Mouse (Mus musculus): ENCODE data around the gene Zfp758. TPM values are rescaled to one million over a fixed set of nuclear protein-coding genes. Genes with fewer than 3 reads are reported as not detected.
A peak's percentile ranks its signal among the peaks of the same experiment; 100 is the strongest.
"Not testable (repeated sequence)": the region's sequence is repeated elsewhere in the genome, so short reads cannot be mapped to it uniquely, and the experiment has no call there.

Zfp758 gene
- polyA plus RNA-seq (2016; fragmentation: Nextera tagmentation; extraction: Ambion mirVana), result 5.4 and 6.8 TPM in 2 replicates

DNA sequence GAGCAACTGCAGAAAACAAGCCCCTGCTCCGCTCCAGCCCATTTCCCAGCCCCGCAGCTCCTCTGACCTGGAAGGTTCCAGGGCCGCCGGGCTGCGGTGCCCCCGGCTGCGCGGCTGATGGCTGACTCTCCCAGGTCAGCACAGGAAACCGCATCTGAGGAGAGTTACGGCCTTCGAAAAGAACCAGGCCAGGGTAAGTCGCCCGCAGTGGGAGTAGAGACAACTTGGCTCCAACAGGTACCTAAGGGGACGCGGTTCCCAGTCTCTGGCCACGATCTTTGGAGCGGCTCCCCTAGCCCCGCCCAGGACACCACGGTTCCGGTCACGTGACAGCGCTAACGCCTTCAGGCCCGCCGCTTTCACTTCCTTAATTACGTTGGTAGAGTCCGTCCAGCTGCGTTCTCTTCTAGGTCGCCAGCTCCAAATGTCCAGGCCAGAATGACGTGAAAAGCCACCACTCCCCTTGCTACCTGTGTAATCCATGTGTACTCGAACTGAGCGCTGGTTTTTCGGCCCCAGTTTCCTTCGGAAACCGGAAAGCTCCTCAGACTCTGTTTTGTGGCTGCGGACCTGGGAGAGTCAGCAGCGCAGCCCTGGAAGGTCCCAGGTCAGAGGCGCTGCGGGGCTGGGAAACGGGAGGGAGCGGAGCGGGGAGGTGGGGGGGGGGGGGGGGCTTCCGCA lies at the start of gene Zfp758, which contains the start of gene Zfp944:
TSS of gene Zfp758 (plus strand) at position 353 of the 681 bp plus-strand sequence.
TSS of gene Zfp944 (minus strand) at position 300 of the 681 bp plus-strand sequence.
- Histone ChIP-seq H3K27ac (peak within 1 kb of the TSS; percentile 83), H3K36me3 (peaks cover 30% of the 10 kb centered on the region), H3K4me3 (peak within 1 kb of the TSS; percentile 58)
- WGBS, result under 1% methylated on average over 30 of the region's 43 CpGs
- not testable (repeated sequence) for H3K4me1 ChIP-seq; H3K27me3 ChIP-seq (ENCODE audit: low read depth, poor library complexity, severe bottlenecking); H3K9me3 ChIP-seq (replicated peaks)
- peak; percentile 73 for DNase-seq (ENCODE audit: low spot score)

DNA sequence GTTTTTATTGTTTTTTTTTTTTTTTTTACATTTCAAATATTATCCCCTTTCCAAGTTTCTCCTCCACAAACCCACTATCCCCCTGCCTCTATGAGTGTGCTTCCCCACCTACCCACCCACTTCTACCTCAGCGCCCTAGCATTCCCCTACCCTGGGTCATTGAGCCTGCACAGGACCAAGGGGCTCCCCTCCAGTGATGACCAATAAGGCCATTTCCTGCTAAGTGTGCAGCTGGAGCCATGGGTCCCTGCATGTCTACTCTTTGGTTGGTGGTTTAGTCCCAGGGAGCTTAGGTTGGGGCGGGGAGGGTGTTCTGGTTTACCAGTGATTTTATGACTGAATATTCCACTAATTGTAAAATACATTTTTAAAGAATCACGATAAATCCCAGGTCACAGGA lies 47.0 kb upstream of the Zfp758 start:
- H3K27me3 ChIP-seq (ENCODE audit: low read depth, poor library complexity, severe bottlenecking); H3K9me3 ChIP-seq (replicated peaks); DNase-seq (ENCODE audit: low spot score); H3K36me3 ChIP-seq; H3K4me1 ChIP-seq: not testable (repeated sequence)
- Histone ChIP-seq H3K27ac (0 out of 2 replicates have a peak overlapping the region, but pooled peaks have one; percentile 76), H3K4me3 (peak overlapping the region; percentile 60)
- 2% methylated on average over 3 of the region's 3 CpGs for WGBS

DNA sequence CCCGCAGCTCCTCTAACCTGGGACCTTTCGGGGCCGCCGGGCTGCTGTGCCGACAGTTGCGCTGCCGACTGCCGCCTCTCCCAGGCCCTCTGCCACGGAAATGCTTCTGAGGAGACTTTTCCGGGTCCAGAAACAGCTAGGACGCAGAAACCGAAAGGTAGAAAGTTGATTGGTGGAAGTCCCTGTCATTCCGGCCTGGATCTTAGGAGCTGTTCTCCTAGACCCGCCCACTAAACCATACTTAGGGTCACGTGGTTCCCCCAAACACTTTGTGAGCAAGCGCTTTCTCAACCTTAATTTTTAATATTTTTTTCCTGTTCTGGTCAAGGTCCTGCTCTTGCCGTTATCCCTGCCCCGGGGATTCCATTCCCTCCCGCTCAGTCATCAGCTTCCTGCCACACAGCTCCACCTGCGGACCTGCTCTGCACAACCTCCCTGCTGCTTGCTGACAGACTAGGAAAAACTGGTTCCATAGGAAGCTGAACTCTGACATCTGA lies 46.5 kb upstream of the Zfp758 start, which contains the start of gene CT030661.1:
TSS of gene CT030661.1 (minus strand) at position 108 of the 497 bp plus-strand sequence.
- H3K27ac ChIP-seq, result peak within 1 kb of the TSS; percentile 76
- H3K4me3 ChIP-seq, result peak within 1 kb of the TSS; percentile 60
- not testable (repeated sequence) for H3K4me1 ChIP-seq; H3K36me3 ChIP-seq; H3K27me3 ChIP-seq (ENCODE audit: low read depth, poor library complexity, severe bottlenecking); H3K9me3 ChIP-seq (replicated peaks)
- peak; percentile 78 for DNase-seq (ENCODE audit: low spot score)
- 0% methylated on average over 20 of the region's 20 CpGs for WGBS

DNA sequence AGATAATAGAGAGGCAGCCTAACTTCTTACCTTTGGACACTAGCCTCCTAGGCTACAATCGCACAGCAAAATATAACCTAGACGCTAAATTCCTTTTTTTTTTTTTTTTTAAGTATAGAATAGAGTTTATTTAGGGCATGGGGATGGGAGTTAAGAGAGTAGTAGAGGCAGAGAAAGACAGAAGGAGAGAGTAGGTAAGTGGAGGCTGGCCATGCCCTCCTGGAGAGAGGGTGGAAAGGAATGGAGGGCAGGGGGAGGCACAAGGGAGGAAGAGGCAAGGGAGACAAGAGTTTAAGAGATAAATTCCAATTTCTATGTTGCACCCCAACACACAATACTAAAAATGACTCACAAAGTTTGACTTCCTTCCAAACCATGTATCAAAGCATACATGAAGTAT lies 46.0 kb upstream of the Zfp758 start:
- DNase-seq (ENCODE audit: low spot score); H3K27me3 ChIP-seq (ENCODE audit: low read depth, poor library complexity, severe bottlenecking); H3K36me3 ChIP-seq; H3K9me3 ChIP-seq (replicated peaks); H3K4me1 ChIP-seq: not testable (repeated sequence)
- H3K4me3 ChIP-seq, result peak overlapping the region; percentile 60
- WGBS, result 13% methylated on average over 2 of the region's 2 CpGs
- peak overlapping the region; percentile 76; the same call in 1 of the 2 replicates for H3K27ac ChIP-seq

- Histone ChIP-seq H3K27ac (no peak overlapping the region), H3K36me3 (peaks cover 48% of the 10 kb centered on the region), H3K9me3 (replicated peaks) (no peaks in the 10 kb centered on the region), H3K4me3 (no peak overlapping the region), H3K27me3 (ENCODE audit: low read depth, poor library complexity, severe bottlenecking) (no peaks in the 10 kb centered on the region), H3K4me1 (no peaks in the 10 kb centered on the region)
- DNase-seq (ENCODE audit: low spot score), result peak; percentile 33
Measured at GRCm38 (mm10) chr17:22352794-22353193, 8.5 kb upstream of the Zfp758 start.

- DNase-seq (ENCODE audit: low spot score), result no peak
- Histone ChIP-seq H3K36me3 (peaks cover 36% of the 10 kb centered on the region), H3K4me3 (peak overlapping the region; percentile 58), H3K4me1 (peaks cover 10% of the 10 kb centered on the region), H3K27me3 (ENCODE audit: low read depth, poor library complexity, severe bottlenecking) (no peaks in the 10 kb centered on the region), H3K9me3 (replicated peaks) (no peaks in the 10 kb centered on the region), H3K27ac (0 out of 2 replicates have a peak overlapping the region, but pooled peaks have one; percentile 64)
- 31% methylated on average over 5 of the region's 5 CpGs for WGBS
Measured at GRCm38 (mm10) chr17:22360572-22360971, 681 bp upstream of the Zfp758 start.

DNA sequence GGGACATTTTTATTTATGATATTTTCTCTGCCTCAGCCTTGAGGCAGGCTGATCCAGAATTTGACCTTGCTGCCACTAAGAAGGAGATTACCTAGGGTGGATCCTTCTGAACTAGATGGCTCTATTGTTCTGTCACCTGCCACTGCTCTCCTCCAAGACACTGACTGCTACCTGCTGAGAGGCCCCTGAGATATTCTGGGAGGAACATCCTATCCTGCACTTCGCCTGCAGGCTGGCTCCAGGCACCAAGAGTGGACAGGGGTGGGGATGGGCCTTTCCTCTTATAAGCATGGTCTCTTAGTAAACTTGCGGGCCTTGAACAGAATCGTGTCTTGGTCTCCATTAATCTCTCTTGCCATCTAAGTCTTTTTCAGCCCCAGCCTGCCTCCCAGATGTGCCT lies 2.6 kb downstream of the Zfp758 start:
- DNase-seq (ENCODE audit: low spot score), result no peak
- H3K27me3 ChIP-seq (ENCODE audit: low read depth, poor library complexity, severe bottlenecking), result no peaks in the 10 kb centered on the region
- 98% methylated on average over 3 of the region's 3 CpGs for WGBS
- H3K27ac ChIP-seq, result no peak overlapping the region
- H3K9me3 ChIP-seq (replicated peaks), result no peaks in the 10 kb centered on the region
- H3K4me1 ChIP-seq, result peaks cover 10% of the 10 kb centered on the region
- peaks cover 18% of the 10 kb centered on the region for H3K36me3 ChIP-seq
- H3K4me3 ChIP-seq, result no peak overlapping the region

GRCm38 (mm10) chr17:22410756-22411155 lies 49.5 kb downstream of the Zfp758 start:
- WGBS, result 79% methylated on average over 2 of the region's 2 CpGs
- no peaks in the 10 kb centered on the region for H3K9me3 ChIP-seq (replicated peaks)
- no peak overlapping the region for H3K27ac ChIP-seq

DNA sequence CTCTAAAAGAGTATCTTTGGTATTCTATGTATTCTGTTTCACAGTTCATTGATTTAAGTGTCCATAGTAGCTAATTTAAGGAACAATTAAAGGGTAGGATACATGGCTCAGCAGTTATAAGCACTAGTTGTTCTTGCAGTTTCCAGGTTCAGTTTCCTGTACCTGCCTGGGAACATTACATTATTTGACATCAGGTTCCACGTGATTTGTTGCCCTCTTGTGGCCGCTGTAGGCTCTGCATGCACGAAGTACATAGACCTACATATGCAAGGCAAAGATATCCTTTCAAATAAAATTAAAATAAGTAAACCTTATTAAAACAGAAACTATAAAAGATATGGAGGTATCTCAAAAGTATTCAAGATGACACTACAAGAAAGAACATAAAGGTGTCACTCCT lies 56.3 kb downstream of the Zfp758 start:
- peak; percentile 73 for DNase-seq (ENCODE audit: low spot score)
- Histone ChIP-seq H3K27ac (no peak overlapping the region), H3K9me3 (replicated peaks) (no peaks in the 10 kb centered on the region), H3K4me1 (no peaks in the 10 kb centered on the region), H3K27me3 (ENCODE audit: low read depth, poor library complexity, severe bottlenecking) (no peaks in the 10 kb centered on the region), H3K36me3 (no peaks in the 10 kb centered on the region), H3K4me3 (no peak overlapping the region)
- under 1% methylated on average over 3 of the region's 3 CpGs for WGBS

More at GRCm38 (mm10) chr17:22410756-22411155, 49.5 kb downstream of the Zfp758 start:
- Histone ChIP-seq H3K27me3 (ENCODE audit: low read depth, poor library complexity, severe bottlenecking) (no peaks in the 10 kb centered on the region), H3K4me1 (no peaks in the 10 kb centered on the region), H3K36me3 (no peaks in the 10 kb centered on the region), H3K4me3 (no peak overlapping the region)
- DNase-seq (ENCODE audit: low spot score), result no peak

DNA sequence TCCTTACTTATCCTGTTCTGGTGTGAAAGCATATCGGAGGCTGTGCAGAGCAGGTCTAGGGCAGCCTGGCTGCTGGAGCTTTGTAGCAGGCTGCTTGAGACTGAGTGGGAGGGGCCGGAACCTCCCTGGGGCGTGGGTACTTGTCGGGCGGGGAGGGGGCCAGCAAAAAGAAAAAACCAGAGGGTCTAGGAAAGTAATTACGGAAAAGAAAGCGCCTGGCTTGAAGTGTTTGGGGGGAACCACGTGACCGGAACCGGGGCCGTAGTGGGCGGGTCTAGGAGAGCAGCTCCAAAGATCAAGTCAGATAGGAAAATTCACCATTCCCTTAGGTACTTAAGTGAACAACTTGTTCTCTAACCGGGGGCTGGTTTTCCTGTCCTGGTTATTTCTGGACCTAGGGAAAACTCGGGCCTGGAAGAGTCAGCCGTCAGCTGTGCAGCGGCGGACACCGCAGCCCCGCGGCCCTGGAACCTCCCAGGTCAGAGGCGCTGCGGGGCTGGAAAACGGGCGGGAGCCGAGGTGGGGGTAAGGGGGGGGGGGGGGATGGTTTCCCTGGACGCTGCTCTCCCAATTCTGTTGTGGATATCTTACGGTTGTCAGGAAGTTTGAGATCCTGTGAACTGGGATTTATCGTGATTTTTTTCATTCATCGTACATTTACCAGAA lies 62.8 kb downstream of the Zfp758 start, which contains the start of gene Zfp946:
TSS of gene Zfp946 (plus strand) at position 271 of the 666 bp plus-strand sequence.
- WGBS, result under 1% methylated on average over 29 of the region's 29 CpGs
- peak; percentile 96 for DNase-seq (ENCODE audit: low spot score)
- H3K4me3 ChIP-seq, result peak within 1 kb of the TSS; percentile 65
- H3K27me3 ChIP-seq (ENCODE audit: low read depth, poor library complexity, severe bottlenecking), result no peaks in the 10 kb centered on the region
- H3K36me3 ChIP-seq, result peaks cover 5% of the 10 kb centered on the region; the same call in 1 of the 2 replicates
- H3K4me1 ChIP-seq, result 0 out of 2 replicates have a peak, but pooled peaks cover 6% of the 10 kb centered on the region
- peak within 1 kb of the TSS; percentile 87 for H3K27ac ChIP-seq
- H3K9me3 ChIP-seq (replicated peaks), result no peaks in the 10 kb centered on the region

- peak; percentile 39 for DNase-seq (ENCODE audit: low spot score)
- Histone ChIP-seq H3K9me3 (replicated peaks) (no peaks in the 10 kb centered on the region), H3K27me3 (ENCODE audit: low read depth, poor library complexity, severe bottlenecking) (no peaks in the 10 kb centered on the region), H3K4me1 (0 out of 2 replicates have a peak, but pooled peaks cover 6% of the 10 kb centered on the region), H3K27ac (peak overlapping the region; percentile 87), H3K4me3 (peak overlapping the region; percentile 65), H3K36me3 (peaks cover 5% of the 10 kb centered on the region; the same call in 1 of the 2 replicates)
- WGBS, result 4% methylated on average over 12 of the region's 12 CpGs
Measured at GRCm38 (mm10) chr17:22424636-22425354, 63.5 kb downstream of the Zfp758 start.
